Mouse (Mus musculus): ENCODE data around the gene Grb10. TPM values are rescaled to one million over a fixed set of nuclear protein-coding genes. Genes with fewer than 3 reads are reported as not detected.

Gene Grb10
- polyA plus RNA-seq, 1 experiment from 2014 or later, result 94.2 TPM

DNA sequence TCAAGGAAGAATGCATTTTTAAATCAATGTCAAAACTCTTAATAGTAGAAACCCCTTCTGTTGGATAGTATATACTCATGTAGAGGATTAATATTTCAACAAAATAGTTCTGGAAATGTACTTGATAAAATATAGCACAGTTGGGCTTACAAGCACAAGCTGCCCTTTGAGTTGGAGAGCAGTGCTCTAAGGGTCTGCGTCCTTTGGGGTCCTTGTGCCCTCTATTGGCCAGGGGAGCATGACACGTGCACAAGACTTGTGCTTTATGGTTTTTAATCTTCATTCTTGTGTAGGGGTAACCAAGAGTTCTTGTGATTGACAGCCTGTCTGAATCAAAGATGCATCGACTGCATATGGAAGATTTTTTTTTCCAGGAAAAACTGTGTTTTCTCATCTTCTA lies 5.8 kb upstream of the Grb10 start:
- ATAC-seq, result no peak
- no peaks in the 10 kb centered on the region for H3K9me3 ChIP-seq (ENCODE audit: control insufficient read depth, low read length)
- H3K4me2 ChIP-seq (ENCODE audit: low read length), result no peak overlapping the region
- H3K27me3 ChIP-seq (replicated peaks; ENCODE audit: control insufficient read depth, insufficient read depth, low read length), result peaks cover 25% of the 10 kb centered on the region
- no peak overlapping the region for H3K4me3 ChIP-seq (replicated peaks; ENCODE audit: low read length)
- H3K27ac ChIP-seq (ENCODE audit: low read length), result no peak overlapping the region
- H3K36me3 ChIP-seq (ENCODE audit: control insufficient read depth, insufficient read depth), result no peaks in the 10 kb centered on the region
- no peak overlapping the region for H3K9ac ChIP-seq (replicated peaks; ENCODE audit: low read depth, low read length)
- WGBS, result 40% methylated on average over 3 of the region's 3 CpGs
- H3K4me1 ChIP-seq (replicated peaks; ENCODE audit: control insufficient read depth, insufficient read depth, low read length), result no peaks in the 10 kb centered on the region

DNA sequence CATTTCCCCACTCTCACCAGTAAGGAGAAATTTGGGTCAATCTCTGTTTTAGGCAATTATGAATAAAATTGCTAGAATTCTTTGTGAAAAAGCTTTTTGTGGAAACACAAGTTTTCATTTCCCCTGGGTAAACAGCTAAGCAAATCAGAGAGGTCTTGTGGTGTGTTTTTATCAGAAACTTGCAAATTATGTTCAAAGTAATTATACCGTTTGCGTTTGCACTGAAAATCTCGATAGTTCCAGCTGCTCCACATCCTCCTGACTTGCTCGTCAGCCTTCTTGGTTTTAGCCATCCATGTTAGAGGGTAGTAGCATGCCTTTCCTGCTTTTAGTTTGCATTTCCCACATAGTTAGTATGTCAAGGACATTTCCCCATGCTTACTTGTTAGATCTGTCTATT lies 3.3 kb upstream of the Grb10 start:
- Histone ChIP-seq H3K27me3 (replicated peaks; ENCODE audit: control insufficient read depth, insufficient read depth, low read length) (peaks cover 47% of the 10 kb centered on the region), H3K36me3 (ENCODE audit: control insufficient read depth, insufficient read depth) (no peaks in the 10 kb centered on the region), H3K4me3 (replicated peaks; ENCODE audit: low read length) (no peak overlapping the region), H3K27ac (ENCODE audit: low read length) (no peak overlapping the region), H3K4me1 (replicated peaks; ENCODE audit: control insufficient read depth, insufficient read depth, low read length) (peaks cover 9% of the 10 kb centered on the region), H3K9ac (replicated peaks; ENCODE audit: low read depth, low read length) (no peak overlapping the region), H3K9me3 (ENCODE audit: control insufficient read depth, low read length) (no peaks in the 10 kb centered on the region), H3K4me2 (ENCODE audit: low read length) (no peak overlapping the region)
- 80% methylated on average over 4 of the region's 4 CpGs for WGBS
- ATAC-seq, result no peak

DNA sequence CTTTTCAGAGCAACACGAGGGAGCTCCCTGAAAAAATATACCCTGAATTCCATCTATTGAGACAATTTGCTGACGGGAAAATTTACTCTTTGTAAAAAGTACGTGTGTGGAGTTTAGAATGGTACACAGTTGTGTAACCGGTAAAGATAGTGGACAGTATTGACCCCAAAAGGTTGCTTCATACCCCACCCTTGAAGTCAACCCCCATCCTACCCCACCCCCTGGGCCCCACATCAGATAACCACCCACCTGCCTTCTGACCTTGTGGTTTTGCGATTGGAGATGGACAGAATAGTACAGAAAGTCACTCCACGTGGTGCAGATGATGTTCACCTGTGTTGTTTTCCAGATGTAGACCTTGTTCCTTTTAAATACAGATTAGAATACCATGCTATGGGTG lies 2.9 kb upstream of the Grb10 start:
- no peak overlapping the region for H3K27ac ChIP-seq (ENCODE audit: low read length)
- no peaks in the 10 kb centered on the region for H3K36me3 ChIP-seq (ENCODE audit: control insufficient read depth, insufficient read depth)
- no peaks in the 10 kb centered on the region for H3K9me3 ChIP-seq (ENCODE audit: control insufficient read depth, low read length)
- H3K4me3 ChIP-seq (replicated peaks; ENCODE audit: low read length), result no peak overlapping the region
- H3K27me3 ChIP-seq (replicated peaks; ENCODE audit: control insufficient read depth, insufficient read depth, low read length), result peaks cover 50% of the 10 kb centered on the region
- H3K4me1 ChIP-seq (replicated peaks; ENCODE audit: control insufficient read depth, insufficient read depth, low read length), result peaks cover 9% of the 10 kb centered on the region
- no peak overlapping the region for H3K9ac ChIP-seq (replicated peaks; ENCODE audit: low read depth, low read length)
- 85% methylated on average over 6 of the region's 6 CpGs for WGBS
- H3K4me2 ChIP-seq (ENCODE audit: low read length), result no peak overlapping the region
- ATAC-seq, result no peak

DNA sequence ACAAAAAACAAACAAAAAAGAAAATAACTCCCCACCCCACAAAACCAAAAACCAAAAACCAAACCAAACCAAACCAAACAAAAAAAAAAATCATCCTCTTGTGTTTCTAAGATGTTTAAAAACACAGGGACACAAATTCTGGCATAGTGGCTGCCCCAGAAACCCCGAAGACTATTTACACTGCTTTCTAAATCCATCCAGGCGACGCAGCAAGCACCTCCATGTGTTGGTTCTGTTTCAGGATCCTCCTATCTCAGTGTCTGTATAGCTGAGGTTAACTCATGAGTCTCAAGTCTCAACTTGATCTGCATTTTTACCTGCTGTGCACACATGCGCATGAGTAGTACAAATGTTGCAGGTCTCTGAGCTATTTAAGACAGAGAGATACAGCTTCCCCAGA lies 1.9 kb upstream of the Grb10 start:
- Histone ChIP-seq H3K9me3 (ENCODE audit: control insufficient read depth, low read length) (no peaks in the 10 kb centered on the region), H3K36me3 (ENCODE audit: control insufficient read depth, insufficient read depth) (no peaks in the 10 kb centered on the region), H3K4me1 (replicated peaks; ENCODE audit: control insufficient read depth, insufficient read depth, low read length) (peaks cover 9% of the 10 kb centered on the region), H3K4me2 (ENCODE audit: low read length) (no peak overlapping the region), H3K9ac (replicated peaks; ENCODE audit: low read depth, low read length) (no peak overlapping the region), H3K27ac (ENCODE audit: low read length) (no peak overlapping the region), H3K27me3 (replicated peaks; ENCODE audit: control insufficient read depth, insufficient read depth, low read length) (peaks cover 60% of the 10 kb centered on the region), H3K4me3 (replicated peaks; ENCODE audit: low read length) (no peak overlapping the region)
- ATAC-seq, result no peak
- WGBS, result 86% methylated on average over 4 of the region's 4 CpGs

DNA sequence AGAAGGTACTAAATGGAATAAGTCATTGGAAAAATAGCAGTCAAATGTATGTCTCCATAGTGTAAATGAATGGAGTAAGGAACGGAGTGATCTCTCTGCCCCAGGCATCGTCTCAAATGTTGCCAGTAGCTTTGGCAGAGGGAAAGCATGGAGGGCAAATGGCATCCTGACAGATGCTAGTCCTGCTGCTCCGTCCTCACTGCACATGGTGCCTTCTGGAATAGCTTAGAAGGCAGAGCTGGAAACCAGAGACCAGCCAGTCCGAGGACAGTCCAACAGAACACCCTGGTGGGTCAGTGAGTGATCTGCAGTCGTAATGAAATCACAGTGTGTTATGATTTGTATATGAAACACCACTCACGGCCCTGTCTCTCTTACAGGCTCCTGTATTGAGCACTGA lies 1.3 kb upstream of the Grb10 start:
- Histone ChIP-seq H3K27me3 (replicated peaks; ENCODE audit: control insufficient read depth, insufficient read depth, low read length) (peaks cover 66% of the 10 kb centered on the region), H3K36me3 (ENCODE audit: control insufficient read depth, insufficient read depth) (no peaks in the 10 kb centered on the region), H3K27ac (ENCODE audit: low read length) (no peak overlapping the region), H3K9ac (replicated peaks; ENCODE audit: low read depth, low read length) (no peak overlapping the region), H3K4me1 (replicated peaks; ENCODE audit: control insufficient read depth, insufficient read depth, low read length) (peaks cover 9% of the 10 kb centered on the region), H3K4me2 (ENCODE audit: low read length) (no peak overlapping the region), H3K9me3 (ENCODE audit: control insufficient read depth, low read length) (no peaks in the 10 kb centered on the region), H3K4me3 (replicated peaks; ENCODE audit: low read length) (no peak overlapping the region)
- ATAC-seq, result no peak
- 52% methylated on average over 6 of the region's 6 CpGs for whole genome bisulfite sequencing

DNA sequence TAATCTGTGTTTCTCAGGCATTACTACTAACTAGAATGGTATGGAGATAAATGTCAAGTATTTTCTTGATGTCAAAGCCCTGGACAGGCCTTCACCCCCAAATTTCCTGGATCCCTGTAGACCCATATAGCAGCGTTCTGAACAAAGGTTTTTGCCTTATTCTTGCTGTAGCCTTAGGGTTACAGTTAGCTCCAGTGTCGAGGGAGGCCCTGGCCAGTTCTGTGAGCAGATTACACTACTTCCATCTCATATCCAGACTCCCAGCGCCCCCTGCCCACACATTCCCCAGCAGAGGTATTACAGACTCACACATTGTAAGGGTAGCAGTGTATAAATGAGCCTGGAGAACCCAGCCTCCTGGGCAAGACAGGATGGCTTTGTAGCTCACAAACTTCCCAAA lies 615 bp upstream of the Grb10 start:
- 0 out of 2 replicates have a peak, but pooled peaks have one; percentile 26 for ATAC-seq

DNA sequence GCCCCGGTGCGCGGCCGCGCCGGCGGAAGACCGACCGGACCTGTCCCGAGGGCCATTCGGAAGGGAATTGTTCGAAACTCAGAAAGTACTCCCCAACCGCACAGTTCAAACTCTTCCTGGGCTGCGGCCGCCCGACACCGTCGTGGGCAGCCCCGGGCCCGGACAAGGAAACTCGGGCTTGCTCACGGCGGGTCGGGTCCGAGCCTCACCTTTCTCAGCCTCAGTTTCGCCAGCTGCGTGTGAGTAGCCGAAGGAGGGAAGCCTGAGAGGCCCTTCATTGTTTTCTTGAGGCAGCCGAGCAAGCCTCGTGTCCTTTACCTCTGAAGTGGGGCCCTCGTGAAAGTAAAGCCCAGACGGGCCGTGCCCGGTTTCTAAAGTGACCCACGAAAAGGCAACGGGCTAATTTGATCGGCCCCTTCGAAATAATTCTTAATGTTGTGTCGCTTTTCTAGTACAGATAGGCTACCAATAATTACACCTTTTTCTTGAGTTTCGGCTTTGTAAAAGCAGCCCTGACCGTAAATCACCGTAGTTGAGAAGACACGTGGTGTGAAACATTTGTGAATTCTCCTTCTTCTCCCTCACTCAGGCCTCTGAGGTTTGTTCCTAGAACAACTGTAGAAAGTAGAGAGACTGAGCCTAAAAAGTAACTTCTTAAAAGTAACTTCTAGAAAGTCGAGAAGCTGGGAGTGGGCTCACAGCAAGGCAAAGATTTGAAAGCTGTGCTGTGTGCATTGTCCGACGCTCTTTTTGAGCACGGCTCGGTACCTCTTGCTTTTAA lies 604 bp downstream of the Grb10 start:
- peak; percentile 38 for ATAC-seq
- H3K4me1 ChIP-seq (replicated peaks; ENCODE audit: control insufficient read depth, insufficient read depth, low read length), result peaks cover 9% of the 10 kb centered on the region

More for the DNA sequence above, 615 bp upstream of the Grb10 start:
- Histone ChIP-seq H3K27ac (ENCODE audit: low read length) (no peak overlapping the region), H3K4me3 (replicated peaks; ENCODE audit: low read length) (no peak overlapping the region), H3K4me2 (ENCODE audit: low read length) (no peak overlapping the region), H3K9me3 (ENCODE audit: control insufficient read depth, low read length) (no peaks in the 10 kb centered on the region), H3K27me3 (replicated peaks; ENCODE audit: control insufficient read depth, insufficient read depth, low read length) (peaks cover 72% of the 10 kb centered on the region), H3K4me1 (replicated peaks; ENCODE audit: control insufficient read depth, insufficient read depth, low read length) (peaks cover 9% of the 10 kb centered on the region), H3K9ac (replicated peaks; ENCODE audit: low read depth, low read length) (no peak overlapping the region), H3K36me3 (ENCODE audit: control insufficient read depth, insufficient read depth) (no peaks in the 10 kb centered on the region)
- WGBS, result 13% methylated on average over 3 of the region's 3 CpGs

DNA sequence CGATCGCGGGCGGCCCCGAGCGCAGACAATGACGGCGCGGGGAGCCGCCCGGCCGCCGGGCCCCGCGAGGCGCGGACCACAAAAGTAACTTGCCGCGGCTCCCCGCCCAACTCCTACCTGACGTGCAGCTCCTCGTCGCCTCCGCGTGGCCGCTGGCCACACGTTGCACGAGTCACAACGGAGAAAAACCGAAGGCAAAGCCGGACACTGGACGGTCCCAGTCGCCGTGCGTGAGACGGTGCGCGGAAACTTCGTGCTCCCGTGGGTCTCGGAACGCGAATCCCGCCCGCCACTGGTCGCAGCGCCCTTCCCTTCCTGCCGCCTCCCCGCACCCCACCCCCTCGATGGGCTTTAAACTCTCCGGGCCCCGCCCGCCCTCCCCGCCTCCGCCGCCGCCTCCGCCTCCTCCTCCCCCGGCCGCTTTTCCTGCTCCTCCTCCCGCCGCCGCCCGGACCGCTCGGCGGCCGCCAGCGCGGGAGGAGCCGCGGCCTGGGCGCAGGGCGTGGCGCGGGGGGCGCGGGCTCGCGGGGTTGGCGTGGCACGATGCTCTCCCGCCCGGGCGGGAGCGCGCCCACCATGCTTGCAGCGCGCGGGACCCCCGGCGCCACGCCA lies 1.3 kb downstream of the Grb10 start:
- Histone ChIP-seq H3K9ac (replicated peaks; ENCODE audit: low read depth, low read length) (peak overlapping the region; percentile 52), H3K36me3 (ENCODE audit: control insufficient read depth, insufficient read depth) (no peaks in the 10 kb centered on the region), H3K9me3 (ENCODE audit: control insufficient read depth, low read length) (no peaks in the 10 kb centered on the region; the same call in 1 of the 2 replicates), H3K4me1 (replicated peaks; ENCODE audit: control insufficient read depth, insufficient read depth, low read length) (peaks cover 9% of the 10 kb centered on the region), H3K4me2 (ENCODE audit: low read length) (peak overlapping the region; percentile 54), H3K27ac (ENCODE audit: low read length) (no peak overlapping the region; the same call in 1 of the 2 replicates), H3K27me3 (replicated peaks; ENCODE audit: control insufficient read depth, insufficient read depth, low read length) (peaks cover 74% of the 10 kb centered on the region), H3K4me3 (replicated peaks; ENCODE audit: low read length) (peak overlapping the region; percentile 51)
- ATAC-seq, result peak; percentile 62
- under 1% methylated on average over 71 of the region's 93 CpGs for WGBS

More for the DNA sequence above, 604 bp downstream of the Grb10 start:
- Histone ChIP-seq H3K27me3 (replicated peaks; ENCODE audit: control insufficient read depth, insufficient read depth, low read length) (peaks cover 73% of the 10 kb centered on the region), H3K9ac (replicated peaks; ENCODE audit: low read depth, low read length) (peak overlapping the region; percentile 52), H3K9me3 (ENCODE audit: control insufficient read depth, low read length) (no peaks in the 10 kb centered on the region; the same call in 1 of the 2 replicates), H3K36me3 (ENCODE audit: control insufficient read depth, insufficient read depth) (no peaks in the 10 kb centered on the region), H3K27ac (ENCODE audit: low read length) (peak overlapping the region; percentile 41), H3K4me3 (replicated peaks; ENCODE audit: low read length) (peak overlapping the region; percentile 51), H3K4me2 (ENCODE audit: low read length) (peak overlapping the region; percentile 54)
- 4% methylated on average over 48 of the region's 48 CpGs for WGBS
